Mouse (Mus musculus) layer of hippocampus, adult 18-20 months (tissue): ENCODE data around the gene Cd6. TPM values are rescaled to one million over a fixed set of nuclear protein-coding genes. Genes with fewer than 3 reads are reported as not detected.

Experiments
- DNase-seq, 2 experiments: peaks; one replicate each; pipeline ENCODE4 v3.0.0; 2022; ENCODE audit warnings: low spot score in 2 of 2
- total RNA-seq, 2 experiments: library from RNA; stranded (reverse); gene quantifications; 2 replicates each; pipeline ENCODE4 v1.2.3; 2021

The Cd6 gene
- total RNA-seq, 2 experiments from 2014 or later, result 0.57 TPM; not detected in 1

DNA sequence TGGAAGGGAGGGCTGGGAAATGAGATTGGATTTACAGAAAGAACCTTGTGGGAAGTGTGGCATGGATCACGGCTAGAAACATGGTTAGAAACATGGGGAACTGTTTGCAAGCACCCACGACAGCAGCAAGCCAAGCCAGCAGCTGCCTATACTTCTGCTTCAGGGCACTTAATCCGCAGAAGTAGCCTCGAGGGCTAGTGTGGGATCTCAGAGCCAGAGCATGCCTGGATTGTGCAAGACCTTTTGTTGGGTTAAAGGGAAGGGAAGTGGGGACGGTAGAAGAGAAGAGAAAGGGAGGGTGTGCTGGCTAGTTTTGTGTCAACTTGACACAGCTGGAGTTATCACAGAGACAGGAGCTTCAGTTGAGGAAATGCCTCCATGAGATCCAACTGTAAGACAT lies 26.1 kb downstream of the Cd6 start:
- no peak for DNase-seq

DNA sequence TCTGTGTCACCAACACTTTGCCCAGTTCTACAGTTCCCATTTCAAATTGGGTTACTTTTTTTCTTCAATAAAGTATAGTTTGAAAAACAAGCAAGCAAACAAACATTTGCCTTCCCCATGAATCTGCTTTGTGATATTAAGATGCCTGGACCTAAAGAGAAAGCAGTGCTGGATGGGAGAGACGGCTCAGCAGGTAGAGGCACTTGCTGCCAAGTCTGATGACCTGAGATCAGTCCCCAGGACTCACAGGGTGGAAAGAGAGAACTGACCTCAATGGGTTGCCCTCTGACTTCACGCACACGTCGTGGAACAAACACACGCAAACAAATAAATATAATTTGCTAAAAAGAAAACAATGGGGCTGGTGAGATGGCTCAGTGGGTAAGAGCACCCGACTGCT lies 28.0 kb downstream of the Cd6 start:
- DNase-seq, result no peak

DNA sequence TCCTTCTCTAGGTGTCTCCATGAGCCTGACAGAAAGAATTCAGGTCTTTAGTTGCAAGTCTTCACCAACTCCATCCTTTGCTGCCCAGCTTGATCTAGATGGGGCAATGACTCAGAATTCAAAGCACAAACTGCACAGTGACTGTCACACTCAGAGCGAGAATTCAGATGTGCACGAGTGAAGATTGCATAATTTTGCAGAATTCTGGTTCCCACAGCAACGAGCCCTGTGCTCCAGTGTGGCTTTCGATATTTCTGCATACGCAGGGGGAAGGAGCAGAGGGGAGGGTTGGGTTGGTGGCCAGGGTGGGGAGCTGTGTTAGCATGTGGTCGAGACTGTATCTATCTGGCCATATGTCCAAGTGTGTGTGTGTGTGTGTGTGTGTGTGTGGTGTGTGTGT lies 28.8 kb downstream of the Cd6 start:
- peak; percentile 53 to 87 for DNase-seq

DNA sequence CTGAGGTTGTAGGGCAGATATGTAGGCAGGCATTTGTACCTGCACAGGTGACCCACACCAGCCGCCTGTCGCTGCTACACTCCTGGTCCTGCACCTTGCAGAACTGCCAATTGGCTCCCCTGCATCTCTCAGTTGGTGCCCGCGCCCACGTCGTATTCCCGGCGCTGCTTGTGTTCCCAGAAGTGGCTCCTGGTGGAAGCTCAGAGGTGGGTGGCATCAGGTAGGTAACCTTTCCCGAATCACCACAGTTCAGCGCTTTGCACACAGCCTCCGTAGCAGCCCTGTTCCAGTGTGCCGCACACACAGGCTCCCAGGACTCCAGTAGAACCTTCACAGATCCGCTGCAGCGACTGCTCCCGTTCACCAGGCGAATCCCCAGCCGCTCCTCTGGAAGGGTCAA lies 30.7 kb downstream of the Cd6 start:
- no peak for DNase-seq

DNA sequence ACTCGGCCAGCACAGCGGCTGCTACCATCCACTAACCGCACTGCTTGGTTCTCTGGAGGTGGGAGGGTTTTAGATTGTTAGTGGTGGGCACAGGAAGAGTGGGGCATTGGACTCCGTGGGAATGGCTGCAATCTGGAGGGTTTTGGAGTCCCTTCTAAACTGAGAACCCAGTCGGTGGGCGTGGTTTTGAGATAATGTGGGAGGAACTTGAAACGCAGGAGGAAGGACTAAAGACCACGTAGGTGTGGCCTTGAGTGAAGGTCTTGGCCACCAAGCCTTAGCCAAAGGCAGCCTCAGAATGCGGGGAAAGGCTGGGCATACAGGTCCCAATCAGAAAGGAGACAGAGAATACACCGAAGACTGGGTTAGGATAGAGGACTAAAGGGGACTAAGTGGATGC lies 31.3 kb downstream of the Cd6 start:
- DNase-seq, result no peak

DNA sequence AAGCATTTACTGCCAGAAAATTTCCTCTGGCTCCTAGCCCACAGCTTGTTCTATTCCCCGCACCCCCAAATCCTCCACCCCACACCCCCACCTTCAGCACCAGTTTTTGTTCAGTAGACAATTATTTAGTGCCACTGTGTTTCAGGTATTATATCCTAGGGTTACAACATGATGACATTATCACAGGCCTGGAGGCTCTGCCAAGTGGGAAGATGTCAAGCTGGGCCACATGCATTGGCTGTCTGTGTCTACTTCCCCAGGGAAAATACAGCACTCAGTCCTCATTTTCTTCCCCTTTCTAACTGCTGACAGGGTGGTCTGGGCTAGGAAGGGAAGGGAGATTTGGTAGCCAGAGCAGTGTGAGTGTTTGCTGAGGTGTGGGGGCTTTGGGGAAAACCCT lies 34.9 kb downstream of the Cd6 start:
- no peak for DNase-seq

DNA sequence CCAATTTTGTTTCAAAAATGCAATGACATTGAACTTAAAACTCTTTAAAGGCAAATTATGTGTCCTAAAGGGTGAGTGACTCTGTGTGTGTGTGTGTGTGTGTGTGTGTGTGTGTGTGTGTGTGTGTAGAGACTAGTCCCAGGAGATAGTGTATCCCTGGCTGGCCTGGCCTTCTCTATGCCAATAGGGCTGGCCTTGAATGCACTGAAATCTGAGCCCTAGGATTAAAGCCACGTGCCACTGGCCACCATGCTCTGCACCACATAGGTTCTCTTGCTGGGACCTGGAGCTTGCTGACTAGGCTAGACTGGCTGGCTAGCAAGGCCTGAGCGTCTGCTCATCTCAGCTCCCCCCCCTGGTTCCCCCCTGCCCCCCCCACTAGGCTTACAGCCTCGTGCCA lies 36.8 kb downstream of the Cd6 start:
- no peak for DNase-seq

DNA sequence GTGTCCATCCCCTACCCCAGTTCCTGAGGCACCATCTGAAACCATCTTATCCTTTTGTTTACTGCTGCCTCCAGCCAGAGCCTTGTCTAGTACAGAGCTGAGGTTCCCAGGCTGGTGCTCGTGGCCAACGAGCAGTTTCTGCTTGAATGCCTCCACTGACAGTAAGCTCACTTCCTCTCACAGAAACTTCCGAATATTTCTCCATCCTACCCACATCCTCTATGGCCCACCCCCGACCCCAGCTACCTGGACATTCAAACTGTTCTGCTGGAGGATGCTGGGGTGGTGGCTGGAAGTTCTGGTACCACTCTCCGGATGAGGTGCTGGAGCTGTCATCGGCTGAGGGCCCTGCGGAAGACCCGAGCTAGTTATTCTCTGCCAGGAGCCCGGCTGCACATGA lies 39.5 kb downstream of the Cd6 start:
- DNase-seq, result no peak

DNA sequence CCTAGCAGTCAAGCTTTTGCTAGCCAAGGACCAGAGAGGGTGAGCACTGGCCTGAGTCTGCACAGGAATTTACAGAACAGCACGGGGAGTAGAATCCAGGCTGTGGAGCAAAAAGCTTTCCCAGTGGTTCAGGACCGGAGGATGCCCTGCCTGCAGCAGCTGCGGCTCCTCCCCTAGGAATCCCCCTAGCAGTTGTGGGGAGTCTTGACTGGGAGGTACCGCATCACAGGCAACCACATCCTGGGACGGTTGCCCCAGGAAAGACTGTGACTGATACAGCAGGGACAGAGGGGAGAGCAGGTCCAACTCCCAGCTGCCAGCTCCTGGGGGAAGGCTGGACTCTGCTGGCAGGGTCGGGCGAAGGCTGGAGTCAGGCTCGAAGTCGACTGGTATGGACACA lies 41.6 kb downstream of the Cd6 start:
- no peak for DNase-seq

DNA sequence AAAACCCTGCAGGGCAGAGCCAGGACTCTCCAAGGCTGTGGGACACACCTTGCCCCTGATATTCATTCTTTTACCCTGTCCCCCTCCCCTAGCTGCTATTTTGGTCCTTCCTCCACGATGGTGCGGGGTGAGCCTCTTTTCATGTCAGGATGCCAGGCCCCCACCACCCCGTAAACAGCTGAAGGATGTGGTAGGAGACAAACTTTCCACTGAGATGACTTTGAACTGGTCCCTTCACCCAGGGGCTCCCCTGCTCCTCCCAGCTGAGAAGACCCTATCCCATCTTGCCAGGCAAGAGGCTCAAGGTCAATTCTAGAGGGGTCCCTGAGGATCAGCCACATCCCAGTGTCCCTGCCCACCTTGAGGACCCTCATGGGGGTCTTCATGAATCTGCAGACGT lies 42.5 kb downstream of the Cd6 start:
- DNase-seq, result no peak

DNA sequence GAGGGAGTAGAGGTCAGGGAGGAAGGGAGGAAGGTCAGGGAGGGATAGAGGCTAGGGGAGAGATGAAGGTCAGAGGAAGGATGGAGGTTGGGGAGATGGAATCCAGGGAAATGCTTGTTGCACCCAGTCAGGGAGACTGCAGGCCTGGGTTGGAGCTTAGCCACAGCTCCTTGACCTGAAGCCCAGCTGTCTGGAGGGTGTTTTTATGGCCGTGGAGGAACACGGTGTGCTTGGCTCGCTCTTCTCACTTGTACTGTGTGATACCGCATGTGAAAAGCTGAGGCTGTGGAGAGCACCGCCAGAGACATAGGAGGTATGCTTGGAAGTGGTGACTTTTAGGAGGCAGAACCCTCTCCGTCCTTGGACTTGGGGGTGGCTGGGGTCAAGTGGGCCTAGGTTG lies 43.1 kb downstream of the Cd6 start:
- DNase-seq, result no peak

DNA sequence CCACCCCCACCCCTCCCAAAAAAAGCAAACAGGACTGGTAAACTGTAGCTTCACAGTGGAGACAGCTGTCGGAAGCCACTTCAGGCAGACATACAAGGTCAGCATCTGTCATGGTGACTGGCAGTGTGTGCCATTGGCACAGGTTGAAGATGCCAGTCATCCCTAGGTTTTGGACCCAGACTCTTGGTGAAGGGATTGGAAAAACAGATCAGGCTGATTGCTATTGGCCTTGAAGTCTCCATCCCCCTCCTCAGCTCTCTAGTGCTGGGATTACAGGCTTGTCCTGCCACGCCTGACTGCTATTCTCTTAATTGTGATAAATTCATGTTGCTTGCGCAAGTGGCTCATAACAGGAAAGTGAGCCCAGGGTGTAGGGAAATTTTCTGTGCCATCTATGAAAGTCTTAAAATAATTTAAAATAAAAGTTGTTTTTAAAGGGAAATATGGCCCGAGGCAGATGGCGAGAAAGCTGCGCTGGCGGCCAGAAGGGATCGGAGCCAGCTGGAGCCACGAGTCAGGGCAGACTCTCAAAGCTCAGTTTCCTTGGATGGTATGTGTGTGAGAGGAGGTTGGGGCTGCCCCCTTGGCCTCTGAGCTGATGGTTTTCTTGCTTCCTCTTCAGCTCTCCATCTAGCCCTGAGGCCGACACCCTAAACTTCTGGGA lies 44.9 kb downstream of the Cd6 start:
- DNase-seq, result peak; percentile 57 to 78

DNA sequence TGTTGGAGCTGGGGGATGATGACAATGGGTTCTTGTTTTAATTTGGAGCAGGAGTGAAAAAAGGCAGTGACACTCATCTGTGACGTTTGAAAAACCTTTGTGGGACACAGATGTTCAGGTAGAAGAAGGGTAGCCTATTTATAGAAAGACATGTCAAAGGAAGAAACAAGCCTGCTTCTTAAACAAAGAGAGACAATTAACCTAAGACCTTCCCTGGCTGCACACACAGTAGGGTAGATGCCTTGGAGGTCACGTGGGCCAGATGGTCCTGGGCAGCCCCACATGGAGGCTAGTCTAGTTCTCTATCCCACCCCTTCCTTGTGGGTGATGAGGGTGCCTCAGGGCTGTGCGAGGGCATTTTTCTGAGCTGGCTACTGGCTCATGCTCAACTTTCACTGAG lies 45.8 kb downstream of the Cd6 start:
- no peak for DNase-seq

DNA sequence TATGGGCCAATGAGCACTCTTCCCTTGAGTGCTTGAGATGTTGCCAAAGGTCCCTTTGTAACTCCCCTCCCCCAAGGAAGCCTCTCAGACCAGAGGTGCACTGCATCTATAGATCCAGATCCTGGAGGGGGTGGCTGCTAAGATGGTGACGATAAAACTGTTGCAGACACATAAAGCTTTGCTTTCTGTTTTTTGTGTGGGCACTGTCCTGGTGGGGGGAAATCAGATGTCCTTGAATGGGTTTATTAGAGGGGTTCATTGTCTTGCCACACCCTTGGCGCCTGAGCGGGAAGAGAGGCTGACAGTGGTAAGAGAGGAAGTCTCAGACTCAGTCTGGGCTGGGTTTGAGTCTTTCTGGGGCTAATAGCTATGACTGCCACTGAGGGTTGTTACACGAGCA lies 46.7 kb downstream of the Cd6 start:
- no peak for DNase-seq

DNA sequence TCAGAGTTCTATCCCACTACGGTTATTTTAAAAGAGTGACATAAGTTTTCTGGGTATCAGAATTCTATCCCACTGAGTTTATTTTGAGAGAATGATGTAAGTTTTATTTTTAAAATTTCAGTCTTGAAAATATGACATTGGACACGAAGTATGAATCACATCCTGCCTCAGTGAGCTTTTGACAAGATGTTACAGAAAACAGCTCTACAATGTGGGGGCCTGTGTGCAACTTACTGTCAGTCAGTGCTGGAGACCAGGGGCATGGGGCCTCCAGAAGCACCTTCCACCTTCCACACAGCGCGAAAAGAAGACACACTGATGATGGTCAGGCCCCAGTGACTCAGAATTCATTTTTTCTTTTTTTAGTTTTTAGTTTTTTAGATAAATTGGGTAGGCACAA lies 48.2 kb downstream of the Cd6 start:
- peak in 1 of 2 experiments; percentile 67 for DNase-seq

DNA sequence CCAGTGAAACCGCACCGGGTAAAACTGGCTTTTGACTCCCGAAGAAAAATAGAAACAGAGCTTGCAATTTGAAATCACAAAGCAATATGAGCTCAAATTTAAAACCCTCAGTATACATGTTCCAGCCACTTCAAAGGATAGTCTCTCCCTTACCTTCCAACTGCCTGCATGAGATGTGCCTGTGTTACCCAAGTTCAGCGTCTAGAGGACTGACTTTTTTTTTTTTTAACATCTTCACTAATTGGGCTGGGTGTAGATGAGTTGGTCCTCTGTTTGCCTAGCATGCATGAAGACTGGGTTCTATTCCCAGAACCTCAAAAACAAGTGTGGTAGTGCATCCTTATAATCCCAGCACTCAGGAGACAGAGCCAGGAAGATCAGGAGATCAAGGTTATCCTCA lies 53.0 kb downstream of the Cd6 start:
- DNase-seq, result no peak

DNA sequence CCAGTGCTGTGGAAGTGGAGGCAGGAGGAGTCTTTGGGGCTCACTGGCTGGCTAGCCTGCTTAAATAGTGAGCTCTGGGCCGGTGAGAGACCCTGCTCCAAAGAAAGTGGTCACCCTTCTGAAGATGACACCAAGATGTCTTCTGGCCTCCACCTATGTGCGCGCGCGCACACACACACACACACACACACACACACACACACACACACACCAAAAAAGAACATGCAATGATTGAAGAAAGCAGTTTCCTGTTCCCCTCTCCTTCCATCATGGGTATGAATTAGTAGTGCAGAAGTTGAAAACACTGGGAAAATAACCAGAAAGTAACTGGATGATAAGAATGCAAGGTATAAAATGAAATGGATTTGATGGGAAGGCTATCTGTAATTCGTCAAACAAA lies 55.7 kb downstream of the Cd6 start:
- no peak for DNase-seq

DNA sequence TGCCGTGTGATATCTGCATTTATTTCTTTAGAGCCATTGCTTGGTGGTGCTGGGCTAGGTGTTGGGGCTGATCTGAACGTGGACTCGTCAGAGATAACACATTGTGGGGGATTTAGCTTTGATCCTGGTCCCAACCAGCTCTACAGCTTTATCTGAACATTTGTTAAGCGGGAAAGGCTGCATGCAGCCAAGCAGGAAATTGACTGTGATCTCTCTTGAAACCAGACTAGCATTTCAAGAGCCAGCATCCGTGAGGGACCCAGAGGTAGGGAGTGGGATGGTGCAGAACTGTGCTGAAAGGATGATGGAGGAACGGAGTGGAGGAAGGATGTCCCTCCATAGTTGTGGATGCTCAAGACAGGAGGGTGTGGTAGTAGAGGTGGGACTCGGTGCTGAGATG lies 56.5 kb downstream of the Cd6 start:
- DNase-seq, result no peak

DNA sequence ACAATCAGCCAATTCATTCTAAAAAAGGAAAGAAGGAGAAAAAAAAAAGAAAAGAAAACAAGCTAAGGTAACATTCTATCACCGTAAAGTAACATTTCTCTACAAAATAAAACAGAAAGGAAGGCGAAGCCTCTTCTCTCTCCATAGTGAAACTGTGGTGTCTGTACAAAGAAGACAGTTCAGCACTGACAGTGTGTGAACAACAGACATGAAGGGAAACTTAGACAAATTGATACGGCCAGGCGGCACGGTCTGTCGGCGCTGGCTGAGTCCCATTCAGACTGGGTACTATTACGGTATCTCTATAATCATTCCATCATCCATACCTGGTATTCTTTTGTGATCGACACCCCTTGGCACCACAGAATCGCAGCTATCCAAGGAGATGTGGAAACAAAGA lies 57.0 kb downstream of the Cd6 start:
- DNase-seq, result no peak

DNA sequence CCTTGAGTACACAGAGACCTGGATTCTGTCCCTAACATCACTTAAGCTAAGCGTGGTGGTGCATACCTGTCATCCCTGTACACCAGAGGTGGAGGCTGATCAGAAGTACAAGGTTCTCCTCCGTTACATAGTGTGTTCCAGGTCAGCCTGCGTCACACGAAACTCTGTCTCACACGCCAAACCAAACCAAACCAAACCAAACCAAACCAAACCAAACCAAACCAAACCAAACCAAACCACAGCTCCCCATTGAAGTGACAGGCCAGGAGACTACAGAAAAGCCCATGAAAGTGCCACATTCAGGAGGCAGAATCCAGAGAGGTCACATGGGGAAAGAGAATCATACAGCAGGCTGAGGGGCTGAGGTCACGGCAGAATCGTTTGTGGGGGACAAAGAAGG lies 57.9 kb downstream of the Cd6 start:
- no peak for DNase-seq

DNA sequence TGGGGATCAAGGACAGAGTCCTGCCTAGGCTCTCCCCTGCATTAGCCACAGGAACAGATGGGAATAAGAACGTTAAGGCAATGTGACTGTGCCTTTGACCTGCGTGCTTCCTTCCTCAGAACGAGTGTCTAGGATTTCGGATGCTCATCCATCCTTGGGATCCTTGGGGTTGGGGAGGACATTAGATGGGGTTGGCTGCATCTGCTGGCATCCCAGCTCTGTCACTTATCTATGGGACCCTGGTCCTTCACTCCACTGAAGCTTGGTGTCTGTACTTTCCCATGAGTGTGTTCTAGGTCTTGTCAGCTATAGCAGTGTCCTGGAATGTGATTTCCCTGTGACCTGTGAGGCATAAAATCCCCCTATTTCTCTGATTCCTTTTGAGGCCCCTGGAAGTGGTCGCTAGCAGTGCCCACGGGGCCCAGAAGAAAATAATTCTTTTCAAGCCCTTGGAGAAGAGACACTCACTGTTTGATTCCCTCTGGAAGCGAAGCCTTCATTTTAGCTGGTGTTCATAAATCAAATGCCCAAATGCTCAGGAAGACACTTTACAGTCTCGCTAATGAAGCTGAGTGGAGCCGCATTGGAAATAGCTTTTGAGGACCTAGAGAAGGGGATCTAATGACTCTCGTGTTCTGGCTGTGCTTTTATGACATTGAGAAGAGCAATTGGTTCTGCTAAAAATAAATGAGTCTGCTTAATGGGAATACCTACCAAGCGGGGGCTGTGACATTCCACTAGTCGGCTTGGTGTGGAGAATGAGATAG lies 60.2 kb downstream of the Cd6 start:
- no peak for DNase-seq

DNA sequence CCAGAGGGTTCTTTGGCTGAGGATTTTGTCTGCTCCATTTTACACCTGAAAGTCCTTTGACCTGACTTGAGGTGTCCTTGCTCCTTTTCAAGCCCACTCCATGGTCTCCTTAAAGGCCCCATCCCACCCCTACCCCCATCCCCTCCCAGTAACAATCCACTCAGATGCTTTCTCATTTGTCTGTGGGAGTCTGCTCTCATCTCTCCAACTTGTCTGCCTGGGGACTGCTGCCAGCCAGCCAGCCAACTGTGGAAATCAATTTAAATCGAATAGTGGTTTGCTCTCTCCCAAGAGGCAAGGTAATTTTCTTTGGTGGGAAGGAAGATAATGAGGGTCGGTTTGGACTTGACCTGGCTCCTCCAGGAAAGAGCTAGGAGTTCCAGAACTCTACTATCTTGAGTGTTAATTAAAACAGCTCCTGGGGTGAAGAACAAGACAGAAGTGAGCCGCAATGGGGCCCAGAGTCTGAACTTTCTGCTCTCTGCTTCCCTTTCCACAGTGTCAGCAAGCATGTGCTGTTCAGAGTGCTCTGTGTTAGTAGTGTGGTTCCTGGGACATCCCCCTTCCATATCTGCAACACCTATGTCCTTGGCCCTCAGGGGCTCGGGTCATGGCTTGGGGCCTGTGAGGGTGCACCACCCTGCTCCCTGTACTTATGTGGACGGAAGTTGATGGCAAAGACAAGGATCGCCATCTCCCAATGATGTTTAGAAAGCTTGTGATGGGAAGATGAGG lies 61.0 kb downstream of the Cd6 start:
- DNase-seq, result peak in 1 of 2 experiments; percentile 74

DNA sequence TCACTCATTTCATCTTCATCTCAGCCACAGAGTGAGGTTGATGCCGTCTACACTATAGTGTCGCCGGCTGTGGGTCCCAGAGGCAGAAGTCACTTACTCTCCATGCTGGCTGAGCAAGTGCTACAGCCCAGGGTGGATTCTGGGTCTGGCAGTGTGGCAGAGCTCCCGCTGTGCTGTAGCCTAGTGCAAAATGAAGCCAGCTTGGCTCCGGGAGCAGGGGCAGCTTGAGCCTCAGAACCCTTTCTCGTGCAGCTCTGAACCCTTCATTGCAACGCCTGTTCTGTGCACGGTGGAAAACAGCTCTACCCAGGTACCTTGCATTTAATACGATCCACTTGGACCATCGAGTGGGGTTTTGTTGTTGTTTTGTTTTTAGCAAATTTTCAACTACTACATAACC lies 62.2 kb downstream of the Cd6 start:
- DNase-seq, result no peak
